Mouse (Mus musculus) lung, adult 2 months (tissue): ENCODE data around the gene Msh3.

ENCODE experiments used
- CTCF ChIP-seq: fragments of 200-500 bp; IDR thresholded peaks from 2 replicates; pipeline ENCODE4 v1.5.1; 2011; ENCODE audit warnings: mild to moderate bottlenecking, low read length, control low read depth; ENCODE audit not compliant: insufficient read depth
- POLR2A ChIP-seq: fragments of 200-500 bp; IDR thresholded peaks from 2 replicates; pipeline ENCODE4 v1.6.1; 2011; ENCODE audit warnings: low read depth, mild to moderate bottlenecking, control low read depth, low read length, borderline replicate concordance; ENCODE audit errors: extremely low read depth

DNA sequence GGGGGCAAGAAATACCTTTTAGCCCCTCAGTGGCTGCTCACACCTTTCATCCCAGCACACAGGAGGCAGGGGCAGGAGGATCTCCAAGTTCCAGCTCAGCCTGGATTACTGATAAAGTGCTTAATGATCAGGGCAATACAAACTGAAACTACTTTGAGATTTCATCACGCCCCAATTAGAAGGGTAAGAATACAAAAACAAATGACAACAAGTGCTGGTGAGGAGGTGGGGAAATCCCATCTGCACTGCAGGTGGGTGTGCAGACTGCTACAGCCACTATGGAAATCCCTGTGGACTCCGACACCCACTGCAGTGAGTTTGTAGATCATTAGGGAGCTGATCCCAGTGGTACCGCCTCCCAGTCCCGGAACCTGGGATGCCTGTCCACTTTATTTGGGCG is 50.5 kb downstream of the Msh3 start:
- TF ChIP-seq CTCF (no peak), POLR2A (no peak)
